Mouse (Mus musculus): ENCODE measurements around the gene Cox6a1. TPM values are rescaled to one million over a fixed set of nuclear protein-coding genes. Genes with fewer than 3 reads are reported as not detected.
A peak's percentile ranks its signal among the peaks of the same experiment; 100 is the strongest.
"Not testable (repeated sequence)": the region's sequence is repeated elsewhere in the genome, so short reads cannot be mapped to it uniquely, and the experiment has no call there.

The Cox6a1 gene
- total RNA-seq (2021) = 1,000 to 10,000 TPM; 1,718 to 1,856 TPM
- long read RNA-seq, experiment 1, transcript Cox6a1-202 (2 exons, 620 nt) = minor isoform, 67 of 1,746 reads
- long read RNA-seq, experiment 1, transcript Cox6a1-201 (3 exons, 571 nt) = major isoform, 1,587 of 1,746 reads
- long read RNA-seq, experiment 1, partial matches to known transcripts = 89 of 1,746 reads
- long read RNA-seq, experiment 1, other reads (novel, unspliced or antisense) = 3 of 1,746 reads
- long read RNA-seq, experiment 2, transcript Cox6a1-202 (2 exons, 620 nt) = minor isoform, 27 of 1,567 reads
- long read RNA-seq, experiment 2, transcript Cox6a1-201 (3 exons, 571 nt) = major isoform, 1,524 of 1,567 reads
- long read RNA-seq, experiment 2, partial matches to known transcripts = 1 of 1,567 reads
- long read RNA-seq, experiment 2, other reads (novel, unspliced or antisense) = 15 of 1,567 reads

DNA sequence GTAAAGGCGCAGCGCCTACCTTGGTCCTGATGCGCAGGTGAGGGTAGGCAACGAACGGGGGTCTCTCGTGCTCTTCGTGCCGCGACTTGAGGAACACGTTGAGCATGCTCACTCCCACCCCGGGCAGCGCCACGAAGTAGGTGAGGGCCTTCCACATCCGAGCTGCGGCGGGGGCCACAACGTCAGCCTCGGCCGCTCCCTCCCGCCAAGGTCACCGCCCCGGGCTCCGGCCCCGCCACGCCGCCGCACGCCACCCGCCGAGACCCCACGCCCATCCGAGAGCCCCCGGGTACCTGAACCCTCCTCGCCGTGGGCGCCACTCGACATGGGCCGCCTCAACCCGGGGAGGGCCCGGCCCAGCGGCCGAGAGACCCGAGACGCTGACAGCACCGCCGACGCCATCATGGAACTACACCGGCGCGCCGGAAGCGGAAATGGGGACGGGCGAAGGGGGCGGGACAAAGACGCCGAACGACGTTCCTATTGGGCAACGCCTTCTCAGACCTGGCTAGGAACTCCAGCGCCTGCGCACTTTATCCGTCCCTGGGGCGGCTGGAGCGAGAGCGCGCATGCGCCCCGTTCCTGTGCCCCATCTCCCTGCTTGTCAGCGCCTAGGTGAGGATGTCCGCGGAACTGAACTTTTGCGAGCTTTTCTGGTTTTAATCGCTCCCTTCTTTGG, at the start of gene Cox6a1:
Gene Cox6a1, minus strand, starts transcription at position 436 of the 679 bp plus-strand sequence.
- peak; percentile 99 for DNase-seq

GRCm38 (mm10) chr5:115397839-115398780, 49.3 kb upstream of the Cox6a1 start:
- peak; percentile 33 for DNase-seq

GRCm38 (mm10) chr5:115396654-115397053, 47.9 kb upstream of the Cox6a1 start:
- no peak for DNase-seq

DNA sequence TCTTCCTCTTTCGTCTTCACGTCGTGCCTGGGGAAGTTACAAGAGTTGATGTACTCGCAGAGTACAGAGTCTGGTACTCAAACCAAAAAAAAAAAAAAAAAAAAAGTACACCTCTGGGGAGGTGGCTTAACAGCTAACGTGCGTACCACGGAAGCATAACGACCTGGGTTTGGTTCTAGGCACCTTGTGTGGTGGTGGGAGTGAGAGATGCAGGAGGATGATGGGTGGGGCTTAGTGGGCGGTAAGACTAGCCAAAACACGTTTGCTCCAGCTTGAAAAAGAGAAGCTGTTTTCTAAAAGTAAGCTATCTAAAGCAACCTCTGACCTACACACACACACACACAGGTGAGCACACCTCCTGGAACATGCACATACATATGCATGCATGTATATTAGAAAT, 46.1 kb upstream of the Cox6a1 start:
- no peak for DNase-seq

DNA sequence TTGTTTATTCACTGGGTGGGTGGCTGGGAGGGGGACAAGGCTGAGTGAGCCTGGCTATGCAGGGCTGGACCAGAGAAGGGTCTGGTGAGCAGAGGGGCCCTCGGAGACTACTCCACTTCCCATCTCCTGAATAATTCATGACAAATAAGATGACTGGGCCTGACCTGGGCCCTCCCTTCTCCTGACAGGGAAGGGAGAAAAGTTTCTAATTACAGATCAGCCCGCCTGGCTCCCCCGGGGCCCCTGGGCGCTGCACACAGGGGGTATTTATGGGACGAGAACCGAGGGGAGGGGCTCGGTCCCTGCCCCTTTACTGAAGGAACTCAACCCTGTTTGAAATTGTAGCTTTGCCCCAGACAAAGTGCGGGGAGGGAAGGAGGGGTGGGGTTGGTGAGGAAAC, 45.4 kb upstream of the Cox6a1 start:
- no peak for DNase-seq

DNA sequence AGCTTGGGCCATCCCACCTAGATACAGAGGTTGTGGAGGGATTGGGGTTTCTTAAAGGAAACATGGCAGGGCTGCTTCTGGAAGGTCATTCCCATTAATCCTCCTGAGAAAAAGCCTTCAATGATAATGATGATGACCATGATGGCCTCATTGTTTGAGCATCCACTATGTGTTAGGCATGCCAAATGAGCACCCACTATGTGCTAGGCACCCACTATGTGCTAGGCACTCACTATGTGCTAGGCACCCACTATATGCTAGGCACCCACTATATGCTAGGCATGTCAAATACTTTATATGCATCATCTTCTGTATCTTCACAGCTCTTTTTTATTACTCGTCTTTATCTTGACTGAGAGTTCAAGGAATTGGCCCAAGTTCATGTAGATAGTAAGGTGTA, 44.2 kb upstream of the Cox6a1 start:
- no peak for DNase-seq

- DNase-seq = no peak
These were observed 43.2 kb upstream of the Cox6a1 start for GRCm38 (mm10) chr5:115391935-115392334.

- DNase-seq = not testable (repeated sequence)
These were observed 30.1 kb upstream of the Cox6a1 start for GRCm38 (mm10) chr5:115378882-115379281.

- no peak for DNase-seq
These were observed 26.7 kb upstream of the Cox6a1 start for GRCm38 (mm10) chr5:115375436-115375835.

DNA sequence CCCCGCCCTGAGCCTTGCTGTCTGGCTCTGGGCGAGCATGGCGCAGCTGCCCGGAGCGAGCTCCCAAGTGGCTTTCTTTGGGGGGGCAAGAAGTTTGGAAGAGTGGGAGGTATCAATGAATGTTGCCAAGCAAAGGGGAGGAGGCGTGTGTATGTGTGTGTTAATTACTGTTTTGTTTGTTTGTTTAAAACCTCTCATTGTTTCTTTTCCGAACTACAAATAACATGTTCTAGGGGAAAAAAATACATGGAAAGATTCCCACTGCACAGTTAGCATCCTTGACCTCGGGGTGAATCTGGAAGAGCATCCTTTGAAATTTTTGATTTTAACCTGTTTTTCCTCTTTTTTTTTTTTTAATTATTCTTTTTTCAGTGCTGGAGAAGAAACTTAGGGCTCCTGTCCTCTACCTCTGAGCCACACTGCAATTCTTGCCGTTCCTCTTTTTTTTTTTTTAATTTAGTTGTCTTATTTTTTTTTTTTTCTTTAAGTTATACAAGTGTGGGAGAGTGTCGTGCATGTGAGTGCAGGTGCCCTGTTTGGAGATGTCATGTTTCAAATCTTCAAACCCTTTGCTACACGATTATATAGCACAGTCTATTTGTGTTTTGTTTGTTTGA, 25.5 kb upstream of the Cox6a1 start:
- DNase-seq = no peak

DNA sequence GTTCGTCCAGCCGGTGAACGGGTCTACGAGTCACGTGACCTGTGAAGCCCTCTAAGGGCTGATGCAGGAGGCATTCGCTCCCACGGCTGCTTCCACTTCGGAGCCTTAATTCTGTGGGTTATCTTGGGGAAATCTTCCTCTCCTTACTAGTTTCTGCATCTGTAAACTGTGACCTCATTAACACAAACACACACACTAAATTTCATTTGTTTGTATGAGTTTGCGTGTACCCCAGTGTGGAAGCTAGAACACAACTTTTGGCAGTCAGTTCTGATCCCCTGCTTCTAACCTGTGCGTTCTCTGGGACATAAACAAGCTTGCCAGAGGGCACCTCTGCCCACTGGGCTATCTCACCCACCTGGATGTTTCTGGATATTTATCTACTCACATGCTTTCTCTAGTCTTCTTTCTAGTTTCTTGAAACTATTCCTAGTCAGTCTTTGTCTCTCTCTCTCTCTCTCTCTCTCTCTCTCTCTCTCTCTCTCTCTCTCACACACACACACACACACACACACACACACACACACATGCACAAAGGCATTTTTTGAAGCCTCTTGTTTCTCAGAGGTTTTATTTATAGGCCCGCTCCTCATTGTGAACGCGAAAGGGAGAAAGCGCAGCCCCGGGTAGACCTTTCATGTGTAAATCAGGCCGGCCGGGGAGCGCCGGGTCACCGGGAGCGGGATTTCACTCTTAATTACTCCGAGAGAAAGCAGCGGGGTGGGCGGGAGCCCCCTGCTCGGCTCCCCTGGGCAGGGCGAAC, 24.8 kb upstream of the Cox6a1 start:
- no peak for DNase-seq

GRCm38 (mm10) chr5:115371736-115372135, 23.0 kb upstream of the Cox6a1 start:
- no peak for DNase-seq

DNA sequence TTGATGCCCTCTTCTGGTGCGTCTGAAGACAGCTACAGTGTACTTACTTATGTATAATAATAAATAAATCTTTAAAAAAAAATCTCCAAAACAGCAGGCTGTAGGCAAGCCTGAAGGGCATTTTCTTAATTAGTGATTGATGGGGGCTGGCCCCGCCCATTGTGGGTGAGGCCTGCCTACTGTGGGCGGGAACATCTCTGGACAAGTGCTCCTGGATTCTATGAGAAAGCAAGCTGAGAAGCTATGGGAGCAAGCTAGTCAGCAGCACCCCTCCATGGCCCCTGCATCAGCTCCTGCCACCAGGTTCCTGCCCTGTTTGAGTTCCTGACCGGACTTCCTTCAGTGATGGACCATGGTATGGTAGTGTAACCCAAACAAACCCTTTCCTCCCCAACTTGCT, 16.0 kb upstream of the Cox6a1 start:
- no peak for DNase-seq

GRCm38 (mm10) chr5:115362819-115363714, 14.3 kb upstream of the Cox6a1 start:
- no peak for DNase-seq

GRCm38 (mm10) chr5:115362216-115362615, 13.4 kb upstream of the Cox6a1 start:
- no peak for DNase-seq

GRCm38 (mm10) chr5:115359851-115360372, 11.1 kb upstream of the Cox6a1 start:
- DNase-seq = no peak

DNA sequence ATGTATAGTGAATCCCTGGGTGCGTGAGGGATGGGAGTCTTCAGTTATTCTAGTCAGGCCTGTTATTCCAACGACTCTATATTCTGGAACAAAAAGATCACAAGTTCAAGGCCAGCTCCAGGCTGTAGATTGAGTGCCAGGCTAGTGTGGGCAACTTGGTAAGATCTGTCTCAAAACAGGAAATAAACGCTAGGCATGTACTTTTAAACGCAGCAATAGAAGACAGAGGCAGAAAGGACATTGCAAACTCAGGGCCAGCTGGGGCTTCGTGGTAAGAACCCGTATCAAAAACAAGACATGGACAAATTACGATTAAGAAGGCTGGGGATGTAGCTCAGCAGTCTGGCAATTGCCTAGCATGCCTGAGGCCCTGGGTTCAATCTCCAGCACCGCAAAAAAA, 10.7 kb upstream of the Cox6a1 start:
- DNase-seq = no peak

GRCm38 (mm10) chr5:115358872-115359271, 10.1 kb upstream of the Cox6a1 start:
- DNase-seq = peak; percentile 95

DNA sequence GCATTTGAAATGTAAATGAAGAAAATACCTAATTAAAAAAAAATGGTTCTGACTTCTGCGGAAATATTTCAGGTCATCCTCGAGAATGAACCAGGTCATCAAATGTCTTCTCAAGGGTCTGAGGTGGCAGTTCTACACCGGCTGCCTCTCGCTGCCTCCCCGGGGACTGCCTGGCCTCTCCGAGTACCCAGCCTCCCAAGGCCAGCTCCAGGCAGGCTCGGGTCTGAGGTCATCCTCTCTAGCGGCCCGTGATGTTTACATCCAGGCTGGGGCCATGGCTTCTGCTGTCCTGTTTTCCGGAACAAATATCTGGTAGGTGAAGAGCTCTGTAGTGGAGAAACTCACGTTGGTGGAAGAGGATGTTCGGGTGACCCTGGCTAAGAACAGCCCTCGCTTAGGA, 6.3 kb upstream of the Cox6a1 start:
- no peak for DNase-seq

DNA sequence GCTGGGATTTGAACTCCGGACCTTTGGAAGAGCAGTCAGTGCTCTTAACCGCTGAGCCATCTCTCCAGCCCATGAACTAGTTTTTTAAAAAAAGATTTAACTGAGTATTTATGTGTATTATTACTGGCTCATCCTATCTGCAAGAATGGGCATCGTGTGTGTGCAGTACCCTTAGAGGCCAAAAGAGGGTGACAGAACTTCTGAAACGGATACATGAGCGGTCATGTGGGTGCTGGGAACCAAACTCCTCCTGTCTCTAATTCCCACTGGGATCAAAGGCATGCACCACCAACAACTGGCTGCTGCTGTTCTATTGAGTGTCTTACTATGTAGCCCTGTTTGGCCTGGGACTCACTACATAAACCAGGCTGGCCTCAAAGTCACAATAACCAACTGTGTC, 2.6 kb upstream of the Cox6a1 start:
- no peak for DNase-seq
